Mouse (Mus musculus) hematopoietic stem cell, adult 5-6 weeks (primary cell): ENCODE data around the gene Eef1a2. TPM values are rescaled to one million over a fixed set of nuclear protein-coding genes. Genes with fewer than 3 reads are reported as not detected.

Experiments used
- ATAC-seq, 2 experiments: fragments of 125-278 bp in 1 of 2; replicated peaks in 1 of 2; 2 replicates each; pipeline ENCODE4 v1.8.0; 2016 to 2017; ENCODE audit warnings: inconsistent platforms in 2 of 2, mild to moderate bottlenecking in 2 of 2, moderate number of reproducible peaks in 2 of 2, low read depth in 1 of 2, moderate TSS enrichment in 1 of 2; ENCODE audit not compliant: low FRiP score in 2 of 2, poor library complexity in 2 of 2, severe bottlenecking in 2 of 2, insufficient read depth in 1 of 2, low TSS enrichment in 1 of 2
- total RNA-seq: library from RNA; stranded (forward); fragments of 172-1452, 232-1000 nt; gene quantifications from 2 replicates; pipeline ENCODE4 v1.2.3, GENCODE M21; 2017

Gene Eef1a2
- total RNA-seq, 1 experiment from 2014 or later = not detected

DNA sequence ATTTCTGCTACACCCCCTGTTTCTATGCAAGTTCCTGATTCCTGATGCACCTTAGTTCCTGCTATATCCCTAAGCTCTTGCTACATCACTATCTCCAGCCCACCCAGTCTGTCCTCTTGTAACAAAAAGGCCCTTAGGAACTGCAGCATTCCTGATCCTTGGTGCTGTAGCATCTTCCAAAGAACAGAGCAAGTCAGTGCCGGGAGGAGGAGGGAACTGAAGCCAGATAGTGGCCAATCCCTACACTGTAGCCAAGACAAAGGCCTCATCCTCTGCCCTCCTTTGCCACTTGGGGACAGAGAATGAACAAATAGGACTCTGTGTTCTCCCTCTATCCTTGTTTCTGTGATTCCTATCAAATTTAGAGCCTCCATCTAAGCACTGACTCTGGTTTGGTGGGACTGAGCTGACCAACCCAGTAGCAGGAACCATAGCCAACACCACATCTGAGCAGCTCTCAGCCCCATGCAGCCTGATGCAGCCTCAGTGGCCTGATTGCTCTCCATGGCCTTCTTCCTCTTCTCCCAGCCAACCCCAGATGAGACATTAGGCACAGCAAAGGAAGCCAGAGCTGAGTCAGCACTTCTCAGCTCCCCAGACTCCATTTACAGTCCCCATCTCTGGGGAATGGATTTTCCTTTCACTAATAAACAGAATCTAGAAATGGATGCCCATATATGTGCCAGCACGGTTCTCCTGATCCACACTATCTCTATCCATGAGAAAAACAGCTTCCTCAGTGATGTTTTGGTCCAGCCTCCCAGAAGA lies 13.1 kb downstream of the Eef1a2 start:
- no peak for ATAC-seq

DNA sequence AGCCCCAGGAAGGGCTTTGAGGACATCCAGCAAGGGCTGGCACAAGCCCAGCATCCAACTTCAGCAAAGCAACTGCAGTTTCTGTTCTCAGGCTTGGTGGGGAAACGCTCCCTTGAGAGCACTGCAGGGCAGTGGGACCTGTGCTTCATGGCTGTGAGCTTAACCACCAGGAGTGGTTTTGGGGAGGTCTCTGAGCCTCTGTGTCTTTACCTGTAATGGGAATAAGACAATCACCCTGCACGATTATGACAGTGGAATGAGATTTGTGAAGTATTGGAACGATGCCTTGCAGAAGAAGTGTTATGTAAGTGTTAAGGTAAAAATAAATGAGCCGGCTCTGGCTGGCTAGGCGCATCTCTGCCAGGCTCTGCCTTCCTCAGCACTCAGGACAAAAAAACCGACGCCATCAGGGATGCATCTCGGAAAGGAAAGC lies 14.1 kb downstream of the Eef1a2 start:
- ATAC-seq = no peak

DNA sequence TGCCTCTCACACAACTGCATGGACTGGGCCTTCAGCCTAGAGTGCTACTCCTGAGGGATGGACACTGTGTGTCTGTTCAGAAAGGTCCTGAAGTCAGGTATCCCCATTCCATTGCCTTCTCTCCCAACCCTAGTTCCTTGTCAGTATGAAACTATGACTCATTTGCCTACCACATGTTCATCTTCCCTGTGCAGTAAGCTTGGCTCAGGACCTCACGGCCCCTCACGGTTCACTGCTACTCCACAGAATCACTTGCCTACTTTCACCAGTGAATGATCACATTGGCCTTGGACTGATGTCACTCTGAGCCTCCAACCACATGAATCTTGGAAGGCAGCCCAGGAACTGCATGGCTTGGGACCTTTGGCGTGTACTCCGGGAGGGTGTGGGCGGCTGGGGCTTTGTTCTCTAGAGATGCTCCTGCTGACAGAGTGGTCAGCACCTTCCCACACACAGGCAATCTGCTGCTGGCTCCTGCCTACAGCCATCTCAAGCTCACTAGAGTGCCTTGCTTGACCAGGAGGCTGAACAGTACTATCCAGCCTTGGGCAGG lies 17.1 kb downstream of the Eef1a2 start:
- ATAC-seq = no peak

DNA sequence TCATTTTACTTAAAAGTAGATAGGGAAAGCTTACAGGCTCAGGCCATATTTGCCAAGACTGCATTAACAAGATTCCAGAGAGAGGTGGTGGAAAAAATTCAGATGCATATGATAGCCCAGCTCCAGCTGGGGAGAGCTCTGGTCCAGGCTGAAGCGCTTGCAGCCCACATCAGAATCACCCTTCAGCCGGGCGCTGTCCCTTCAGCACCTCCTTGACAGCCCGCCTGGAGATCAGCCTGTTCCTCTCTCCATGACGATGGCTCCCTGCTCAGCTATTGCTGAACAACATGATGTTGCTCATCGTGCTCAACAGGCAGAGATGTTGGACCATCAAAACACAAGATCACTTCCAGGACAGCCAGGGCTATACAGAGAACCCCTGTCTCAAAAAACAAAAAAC lies 19.9 kb downstream of the Eef1a2 start:
- ATAC-seq = peak in 1 of 2 experiments; percentile 51; a peak in 2 of 4 replicates

DNA sequence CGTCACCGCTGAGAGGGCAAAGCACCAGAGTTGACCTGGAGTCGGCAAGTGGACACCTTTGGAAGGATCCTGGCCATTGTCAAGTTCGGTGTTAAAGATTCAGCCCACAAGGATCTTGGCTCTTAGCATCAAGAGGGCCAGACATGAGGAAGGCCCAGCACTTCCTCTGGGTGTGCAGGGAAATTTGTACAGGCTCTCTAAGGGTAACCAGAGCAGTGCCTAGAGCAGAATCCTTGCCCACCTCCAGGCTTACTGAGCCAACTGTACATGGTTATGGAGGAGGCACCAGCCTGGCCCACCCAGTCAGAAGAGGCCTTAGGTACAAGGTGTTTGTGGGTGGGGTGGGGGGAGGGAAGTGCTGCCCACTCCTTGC lies 21.4 kb downstream of the Eef1a2 start:
- ATAC-seq = no peak

DNA sequence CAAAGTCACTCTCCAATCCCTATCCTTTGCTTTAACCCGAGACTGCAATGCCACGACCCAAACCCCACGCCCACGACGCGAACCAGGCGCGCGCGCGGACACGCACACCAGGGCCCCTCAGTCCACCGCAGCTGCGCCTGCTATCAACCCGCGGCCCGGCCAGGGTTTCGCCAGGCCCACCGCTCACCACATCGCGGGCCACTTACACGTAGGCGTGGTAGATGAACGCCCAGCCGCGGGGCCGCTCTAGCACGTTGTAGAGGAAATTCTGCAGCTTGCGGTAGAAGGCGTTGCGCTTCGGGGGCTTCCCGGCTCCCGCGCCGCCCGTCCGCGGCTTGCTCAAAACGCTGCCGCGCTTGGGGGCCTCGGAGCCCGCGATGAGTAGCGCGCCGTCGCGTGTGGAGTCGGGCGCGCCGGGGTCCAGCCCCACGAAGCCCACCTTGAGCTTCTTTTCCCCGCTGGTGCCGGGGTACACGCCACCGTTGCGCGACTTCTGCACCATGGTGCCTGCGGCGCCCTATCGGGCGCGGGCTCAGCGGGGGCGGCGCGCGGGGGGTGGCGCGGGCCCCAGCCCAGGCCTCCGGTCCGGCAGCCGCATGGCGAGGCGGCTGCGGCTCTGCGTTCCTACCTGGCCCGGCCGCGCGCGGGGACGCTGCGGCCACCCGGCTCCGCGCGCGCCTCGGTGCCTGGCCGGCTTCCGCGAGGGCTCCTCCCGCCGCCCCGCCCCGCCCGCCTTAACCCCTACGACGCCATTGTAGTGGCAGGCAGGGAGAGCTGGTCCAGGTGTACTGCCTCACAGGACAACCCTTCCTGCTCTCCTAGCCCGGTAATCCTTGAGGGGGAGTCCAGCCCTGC lies 22.0 kb downstream of the Eef1a2 start, which contains the start of gene Kcnq2:
Gene Kcnq2 (minus strand): TSS at position 710 of the 855 bp plus-strand sequence.
- ATAC-seq = no peak

DNA sequence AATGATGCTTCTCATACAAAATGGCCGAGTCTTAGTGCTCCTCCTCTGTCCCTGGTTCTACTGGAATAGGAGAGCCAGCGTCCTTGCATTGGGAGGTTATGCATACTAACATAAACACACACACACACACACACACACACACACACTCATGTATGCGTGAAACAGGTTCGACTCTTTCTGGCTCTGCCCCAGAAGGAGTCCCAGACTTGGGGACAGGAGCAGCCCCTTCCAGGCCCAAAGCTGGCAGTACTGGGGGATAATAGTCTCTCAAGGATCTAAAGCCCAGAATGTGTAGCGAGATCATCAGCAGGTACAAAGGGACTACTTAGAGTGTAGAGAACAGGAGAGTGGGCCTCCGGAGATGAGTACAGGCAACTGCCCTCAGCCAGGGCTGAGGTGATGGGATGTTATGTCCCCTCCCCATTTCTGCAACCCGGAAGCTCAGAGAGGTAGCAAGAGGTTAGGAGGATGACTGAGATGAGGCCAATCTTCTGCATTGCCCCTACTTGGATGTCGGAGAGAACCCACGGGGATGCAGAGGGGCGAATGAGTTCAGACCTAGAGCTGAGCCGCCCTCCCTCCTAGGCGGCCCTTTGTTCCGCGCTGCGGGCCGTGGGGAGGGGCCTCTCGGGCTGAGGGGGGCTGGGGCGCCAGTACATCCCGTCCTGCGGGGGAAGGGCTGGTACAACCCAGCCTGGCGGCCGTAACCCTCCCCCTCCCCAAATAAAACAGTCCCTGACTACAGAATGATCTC lies 22.8 kb downstream of the Eef1a2 start:
- ATAC-seq = no peak

DNA sequence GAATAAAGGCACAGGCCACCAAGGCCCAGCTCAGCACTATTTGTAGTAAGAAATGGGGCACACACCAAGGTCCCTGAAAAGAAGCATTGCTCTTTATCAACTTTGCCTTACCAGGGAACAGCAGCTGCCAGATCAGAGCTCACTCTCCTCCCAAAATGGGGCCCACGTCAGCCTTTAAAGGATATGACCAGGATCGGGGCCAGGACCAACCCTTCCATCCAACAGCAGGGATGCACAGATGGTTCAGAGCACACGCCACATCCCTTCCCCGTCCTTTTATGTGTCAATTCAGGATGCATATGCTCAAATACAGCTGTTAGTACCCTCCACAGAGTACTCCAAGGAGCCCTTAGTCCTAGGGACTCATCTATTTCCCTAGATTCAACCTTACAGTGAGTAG lies 26.6 kb downstream of the Eef1a2 start:
- no peak for ATAC-seq

DNA sequence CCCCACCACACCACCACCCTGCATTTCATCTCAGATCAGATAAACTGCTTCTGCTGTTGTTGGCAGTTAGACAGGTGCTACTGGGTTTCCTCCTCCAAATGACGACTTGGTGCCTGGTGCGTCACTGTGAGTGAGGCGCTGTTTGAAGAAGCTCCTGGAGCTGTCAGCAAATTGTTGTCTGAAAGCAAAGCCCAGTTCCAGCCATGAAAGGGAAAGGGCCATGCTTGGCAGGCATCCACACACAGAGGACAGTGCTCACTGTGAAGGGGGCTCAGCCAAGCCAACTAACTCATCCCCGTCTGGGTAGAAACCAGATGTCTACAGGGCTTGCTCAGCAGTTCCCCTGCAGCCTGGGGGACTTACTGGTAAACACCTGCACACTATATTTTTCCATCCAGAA lies 27.9 kb downstream of the Eef1a2 start:
- no peak for ATAC-seq

DNA sequence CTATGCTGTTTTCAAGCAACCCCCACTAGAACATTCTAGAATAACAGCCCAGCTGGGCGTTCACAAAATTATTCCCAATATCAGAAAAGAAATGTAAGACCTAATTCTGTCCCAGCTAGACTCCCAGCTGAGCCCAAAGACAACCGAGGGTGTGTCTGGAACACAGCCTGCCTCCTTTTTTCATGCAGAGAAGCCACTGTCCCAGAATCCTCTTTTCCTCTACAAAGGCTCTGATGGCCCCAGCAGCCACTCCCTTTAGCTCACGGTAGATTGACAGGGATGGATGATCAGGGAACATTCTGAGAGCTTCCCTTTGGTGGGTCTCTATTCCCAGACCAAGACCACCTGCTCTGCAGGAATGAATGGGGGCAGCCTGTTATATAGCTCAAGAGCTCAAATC lies 29.0 kb downstream of the Eef1a2 start:
- no peak for ATAC-seq

DNA sequence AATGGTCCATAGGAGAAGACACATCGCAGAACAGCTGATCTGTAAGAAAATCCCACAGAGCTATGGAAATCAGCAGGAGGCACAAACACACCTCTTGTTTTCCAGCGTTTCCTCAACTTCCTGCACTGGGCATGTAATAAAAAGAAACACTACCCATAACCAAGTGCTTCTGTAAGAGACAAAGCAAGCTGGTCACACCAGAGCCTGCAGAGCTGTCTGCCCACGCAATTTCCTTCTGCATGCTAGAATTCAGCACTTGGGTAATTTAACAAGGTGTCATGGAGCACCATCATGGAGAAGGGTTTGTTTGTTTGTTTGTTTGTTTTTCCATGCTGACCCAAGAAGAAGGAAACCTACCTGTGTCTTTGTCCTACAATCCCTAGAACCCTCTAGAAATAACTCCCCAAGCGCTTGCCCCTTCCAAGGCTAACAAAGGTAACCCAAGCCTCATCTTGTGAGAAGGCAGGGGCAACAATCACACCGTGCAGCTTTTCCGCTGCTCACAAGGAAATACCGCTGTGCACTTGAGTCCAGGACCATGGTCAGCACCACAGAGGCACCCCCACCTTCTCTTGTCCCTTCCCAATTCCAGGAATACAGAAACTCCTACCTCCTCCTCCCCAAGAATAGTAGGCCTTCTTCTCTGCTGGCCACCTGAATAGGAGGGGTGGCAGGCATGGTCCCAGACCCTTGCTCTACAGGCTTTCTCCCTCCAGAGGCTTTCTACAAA lies 30.9 kb downstream of the Eef1a2 start:
- ATAC-seq = no peak

DNA sequence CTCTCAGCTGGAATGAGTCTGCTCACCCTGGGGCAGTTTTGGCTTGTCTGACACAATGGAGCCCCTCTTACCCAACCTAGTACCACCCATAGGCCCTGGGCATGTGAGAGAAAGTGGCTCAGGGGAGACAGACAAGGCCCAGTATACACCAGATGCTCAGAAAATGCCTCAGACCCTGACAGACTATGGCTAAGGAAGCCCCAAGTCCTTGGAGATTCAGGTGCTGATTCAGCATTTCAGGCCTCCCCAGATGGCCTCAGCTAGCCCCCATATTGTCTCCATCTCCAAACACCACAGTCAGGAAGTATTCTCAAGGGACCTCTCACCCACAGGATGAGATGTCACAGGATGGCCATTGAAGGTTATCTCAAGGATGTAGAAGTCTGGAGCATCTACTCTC lies 34.2 kb downstream of the Eef1a2 start:
- no peak for ATAC-seq

DNA sequence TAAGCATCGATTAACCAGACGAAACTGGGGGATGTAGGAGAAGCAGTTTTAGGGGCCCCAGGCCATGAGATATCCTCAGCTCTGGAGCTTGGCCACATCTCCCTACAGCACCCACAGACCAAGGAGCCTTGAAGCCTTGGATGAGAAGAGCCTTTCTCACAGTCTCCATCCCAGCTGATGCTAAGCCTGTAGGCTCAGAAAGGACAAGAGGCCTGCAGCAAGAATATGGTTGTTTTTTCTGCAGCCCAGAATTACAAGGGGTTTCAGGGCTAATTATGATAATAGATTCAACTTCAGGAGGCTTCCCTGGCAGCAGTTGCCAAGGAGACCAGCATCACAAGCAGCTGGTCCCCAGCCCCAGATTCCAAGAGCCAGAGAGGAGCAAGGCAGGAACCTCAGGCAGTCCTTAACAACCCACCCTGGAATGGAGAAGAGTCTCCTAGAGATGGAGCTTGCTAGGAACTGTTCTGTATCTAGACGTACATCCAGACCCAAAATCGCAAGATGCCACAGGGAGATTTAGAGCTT lies 35.8 kb downstream of the Eef1a2 start:
- ATAC-seq = no peak

DNA sequence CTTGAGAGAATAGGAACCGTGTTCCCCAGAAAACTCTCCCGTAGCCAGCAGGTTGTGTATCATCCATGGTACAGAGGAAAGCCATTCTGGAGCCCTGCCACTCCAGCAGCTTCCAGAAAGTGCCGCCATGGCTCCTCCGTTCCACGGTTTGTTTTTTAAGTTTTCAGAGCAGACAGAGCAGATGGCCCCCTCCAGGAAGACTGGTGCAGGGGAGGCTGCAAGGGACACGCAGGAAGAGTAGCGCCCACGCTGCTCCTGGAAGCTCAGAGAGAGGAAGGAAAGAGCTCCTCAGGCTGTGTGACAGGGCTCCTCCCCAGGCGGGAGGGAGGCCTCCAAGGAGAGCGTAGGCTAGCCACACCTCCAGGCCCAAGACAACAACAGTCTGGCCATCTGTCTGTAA lies 36.9 kb downstream of the Eef1a2 start:
- no peak for ATAC-seq

DNA sequence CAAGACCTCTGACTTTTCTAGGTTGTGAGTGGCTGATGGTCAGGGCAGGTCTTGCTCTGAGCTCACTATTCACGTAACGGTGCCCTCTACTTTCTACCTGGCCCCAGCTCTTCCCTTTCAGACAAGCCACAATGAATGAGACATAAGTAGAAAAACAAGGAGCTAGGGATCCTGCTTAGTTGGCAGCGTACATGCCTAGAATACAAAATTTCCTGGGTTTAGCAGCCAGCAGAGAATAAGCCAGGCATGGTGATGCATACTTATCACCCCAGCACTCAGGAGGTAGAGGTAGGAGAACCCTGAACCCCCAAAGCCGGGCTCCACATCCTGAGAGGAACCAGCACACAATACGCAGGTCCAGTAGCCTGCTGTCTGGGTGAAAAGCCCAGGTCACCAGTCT lies 40.4 kb downstream of the Eef1a2 start:
- ATAC-seq = no peak

DNA sequence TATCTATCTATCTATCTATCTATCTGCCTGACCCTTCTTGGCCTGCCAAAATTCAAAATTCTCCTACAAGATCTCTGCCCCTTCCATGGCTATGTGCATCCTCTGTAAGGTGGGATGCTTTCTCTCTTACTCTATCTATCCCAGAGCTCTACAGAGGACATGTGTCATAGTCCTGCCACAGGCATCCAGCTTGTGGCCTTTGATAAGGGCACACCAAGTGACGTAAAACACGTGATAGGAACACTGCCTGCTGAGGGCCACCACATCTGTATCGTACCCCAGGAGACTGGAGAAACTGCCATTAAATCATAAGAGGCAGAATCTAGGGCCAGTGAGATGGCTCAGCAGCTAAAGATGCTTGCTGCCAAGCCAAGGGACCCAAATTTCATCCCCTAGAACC lies 41.4 kb downstream of the Eef1a2 start:
- no peak for ATAC-seq
